Mouse (Mus musculus): Measurements from ENCODE around the gene Scyl3. TPM values are rescaled to one million over a fixed set of nuclear protein-coding genes. Genes with fewer than 3 reads are reported as not detected.
A peak's percentile ranks its signal among the peaks of the same experiment; 100 is the strongest.

Scyl3 gene
- polyA plus RNA-seq, 1 experiment from 2014 or later: 14.5 TPM

GRCm38 (mm10) chr1:163975088-163975487 is 46.2 kb downstream of the Scyl3 start:
- Histone ChIP-seq H3K27me3 (no peaks in the 10 kb centered on the region), H3K4me2 (no peak overlapping the region), H3K9me3 (no peaks in the 10 kb centered on the region), H3K27ac (replicated peaks) (no peak overlapping the region), H3K9ac (no peak overlapping the region), H3K4me3 (no peak overlapping the region), H3K4me1 (replicated peaks) (no peaks in the 10 kb centered on the region), H3K36me3 (no peaks in the 10 kb centered on the region)
- 92% methylated on average over 2 of the region's 2 CpGs for WGBS
- ATAC-seq (ENCODE audit: low FRiP score, low read depth): no peak

GRCm38 (mm10) chr1:163976515-163976914 is 47.6 kb downstream of the Scyl3 start:
- H3K27ac ChIP-seq (replicated peaks): no peak overlapping the region
- whole genome bisulfite sequencing: 89% methylated on average over 1 of the region's 1 CpGs
- no peak overlapping the region for H3K4me3 ChIP-seq
- no peaks in the 10 kb centered on the region for H3K4me1 ChIP-seq (replicated peaks)
- H3K27me3 ChIP-seq: no peaks in the 10 kb centered on the region
- H3K36me3 ChIP-seq: no peaks in the 10 kb centered on the region
- no peak overlapping the region for H3K9ac ChIP-seq
- ATAC-seq (ENCODE audit: low FRiP score, low read depth): no peak
- no peaks in the 10 kb centered on the region for H3K9me3 ChIP-seq
- H3K4me2 ChIP-seq: no peak overlapping the region

- H3K36me3 ChIP-seq: no peaks in the 10 kb centered on the region
- no peak overlapping the region for H3K4me3 ChIP-seq
- no peak overlapping the region for H3K27ac ChIP-seq (replicated peaks)
- H3K9ac ChIP-seq: no peak overlapping the region
- WGBS: 86% methylated on average over 4 of the region's 4 CpGs
- no peak for ATAC-seq (ENCODE audit: low FRiP score, low read depth)
- H3K4me2 ChIP-seq: no peak overlapping the region
- no peaks in the 10 kb centered on the region for H3K27me3 ChIP-seq
- H3K4me1 ChIP-seq (replicated peaks): peaks cover 17% of the 10 kb centered on the region
- no peaks in the 10 kb centered on the region for H3K9me3 ChIP-seq
Observed at GRCm38 (mm10) chr1:163992371-163992770, 63.5 kb downstream of the Scyl3 start.

GRCm38 (mm10) chr1:163994173-163994720 is 65.3 kb downstream of the Scyl3 start:
- H3K27ac ChIP-seq (replicated peaks): peak overlapping the region; percentile 55; the same call in 1 of the 2 replicates
- H3K9me3 ChIP-seq: no peaks in the 10 kb centered on the region
- peak overlapping the region; percentile 96 for H3K4me3 ChIP-seq
- peak overlapping the region; percentile 71 for H3K9ac ChIP-seq
- H3K36me3 ChIP-seq: no peaks in the 10 kb centered on the region
- H3K27me3 ChIP-seq: no peaks in the 10 kb centered on the region
- H3K4me2 ChIP-seq: peak overlapping the region; percentile 80
- H3K4me1 ChIP-seq (replicated peaks): peaks cover 17% of the 10 kb centered on the region
- ATAC-seq (ENCODE audit: low FRiP score, low read depth): peak; percentile 86
- 2% methylated on average over 38 of the region's 38 CpGs for WGBS

GRCm38 (mm10) chr1:163994721-163995608 is 66.1 kb downstream of the Scyl3 start, which contains the start of the genes BC055324 and Mettl18:
Gene BC055324, minus strand, starts transcription at chr1:163994796.
Gene Mettl18, plus strand, starts transcription at chr1:163994889.
- 4% methylated on average over 43 of the region's 43 CpGs for WGBS
- ATAC-seq (ENCODE audit: low FRiP score, low read depth): peak; percentile 99
- peak within 1 kb of the TSS; percentile 80 for H3K4me2 ChIP-seq
- peak within 1 kb of the TSS; percentile 90 for H3K27ac ChIP-seq (replicated peaks)
- no peaks in the 10 kb centered on the region for H3K36me3 ChIP-seq
- peak within 1 kb of the TSS; percentile 71 for H3K9ac ChIP-seq
- no peaks in the 10 kb centered on the region for H3K27me3 ChIP-seq
- H3K9me3 ChIP-seq: no peaks in the 10 kb centered on the region
- peak within 1 kb of the TSS; percentile 96 for H3K4me3 ChIP-seq
- H3K4me1 ChIP-seq (replicated peaks): peaks cover 17% of the 10 kb centered on the region

- H3K36me3 ChIP-seq: no peaks in the 10 kb centered on the region
- peaks cover 17% of the 10 kb centered on the region for H3K4me1 ChIP-seq (replicated peaks)
- peak overlapping the region; percentile 90 for H3K27ac ChIP-seq (replicated peaks)
- peak overlapping the region; percentile 96 for H3K4me3 ChIP-seq
- H3K9me3 ChIP-seq: no peaks in the 10 kb centered on the region
- ATAC-seq (ENCODE audit: low FRiP score, low read depth): no peak
- no peaks in the 10 kb centered on the region for H3K27me3 ChIP-seq
- H3K9ac ChIP-seq: peak overlapping the region; percentile 71
- WGBS: 70% methylated on average over 2 of the region's 2 CpGs
- peak overlapping the region; percentile 73 for H3K4me2 ChIP-seq
Observed at GRCm38 (mm10) chr1:163995609-163995913, 66.7 kb downstream of the Scyl3 start.

GRCm38 (mm10) chr1:164001831-164002452 is 73.0 kb downstream of the Scyl3 start:
- no peak overlapping the region for H3K4me3 ChIP-seq
- no peaks in the 10 kb centered on the region for H3K27me3 ChIP-seq
- no peak overlapping the region for H3K27ac ChIP-seq (replicated peaks)
- 56% methylated on average over 6 of the region's 6 CpGs for whole genome bisulfite sequencing
- H3K36me3 ChIP-seq: no peaks in the 10 kb centered on the region
- H3K9ac ChIP-seq: no peak overlapping the region
- H3K4me1 ChIP-seq (replicated peaks): no peaks in the 10 kb centered on the region
- no peak for ATAC-seq (ENCODE audit: low FRiP score, low read depth)
- no peaks in the 10 kb centered on the region for H3K9me3 ChIP-seq
- H3K4me2 ChIP-seq: no peak overlapping the region

- 86% methylated on average over 3 of the region's 3 CpGs for WGBS
- Histone ChIP-seq H3K9me3 (no peaks in the 10 kb centered on the region), H3K27ac (replicated peaks) (no peak overlapping the region), H3K4me3 (no peak overlapping the region), H3K36me3 (no peaks in the 10 kb centered on the region), H3K4me2 (no peak overlapping the region), H3K27me3 (no peaks in the 10 kb centered on the region), H3K9ac (no peak overlapping the region), H3K4me1 (replicated peaks) (no peaks in the 10 kb centered on the region)
- no peak for ATAC-seq (ENCODE audit: low FRiP score, low read depth)
Observed at GRCm38 (mm10) chr1:164004311-164004710, 75.4 kb downstream of the Scyl3 start.

Other genes with a start within 250 kb of the Scyl3 start
- 0.14 TPM in 1 of 2 replicates, not detected in the other for gene Mettl11b, start 203.9 kb upstream of the Scyl3 start, polyA plus RNA-seq (2015; fragmentation: Nextera tagmentation; extraction: Ambion mirVana)
- 122 and 127 TPM in 2 replicates for gene Kifap3, start 149.5 kb upstream of the Scyl3 start, polyA plus RNA-seq (2015; fragmentation: Nextera tagmentation; extraction: Ambion mirVana)
- gene BC055324, start 65.7 kb downstream of the Scyl3 start, polyA plus RNA-seq (2015; fragmentation: Nextera tagmentation; extraction: Ambion mirVana): 5.4 and 6.3 TPM in 2 replicates
- gene Mettl18, start 65.8 kb downstream of the Scyl3 start, polyA plus RNA-seq (2015; fragmentation: Nextera tagmentation; extraction: Ambion mirVana): 6.6 and 6.9 TPM in 2 replicates
- gene Sele, start 119.1 kb downstream of the Scyl3 start, polyA plus RNA-seq (2015; fragmentation: Nextera tagmentation; extraction: Ambion mirVana): not detected in 2 replicates
- gene Sell, start 132.9 kb downstream of the Scyl3 start, polyA plus RNA-seq (2015; fragmentation: Nextera tagmentation; extraction: Ambion mirVana): 0.22 and 0.34 TPM in 2 replicates
- not detected in 2 replicates for gene Selp, start 186.2 kb downstream of the Scyl3 start, polyA plus RNA-seq (2015; fragmentation: Nextera tagmentation; extraction: Ambion mirVana)
- gene F5, start 222.7 kb downstream of the Scyl3 start, polyA plus RNA-seq (2015; fragmentation: Nextera tagmentation; extraction: Ambion mirVana): 0.10 and 0.19 TPM in 2 replicates